Mouse (Mus musculus) ES-E14 (cell line): Measurements from ENCODE around the gene Rhd. TPM values are rescaled to one million over a fixed set of nuclear protein-coding genes. Genes with fewer than 3 reads are reported as not detected.

Experiments used
- DNase-seq: peaks from one replicate; pipeline ENCODE4 v3.0.0-alpha.2; 2013; ENCODE audit warnings: low read depth, low spot score
- H3K27ac ChIP-seq: 2 replicates; pipeline ENCODE4 v1.5.1; 2012; ENCODE audit warnings: low read depth, mild to moderate bottlenecking, low read length, moderate library complexity, mixed read lengths; ENCODE audit not compliant: poor library complexity, insufficient read depth, severe bottlenecking
- H3K36me3 ChIP-seq: 2 replicates; pipeline ENCODE4 v1.6.1; 2012; ENCODE audit warnings: mild to moderate bottlenecking, low read length, moderate library complexity, mixed read lengths; ENCODE audit not compliant: control insufficient read depth, poor library complexity, insufficient read depth, severe bottlenecking
- H3K4me1 ChIP-seq, 2 experiments: fragments of 150-350 bp in 1 of 2; sonication (generic) in 1 of 2; 2 replicates each; pipeline ENCODE4 v1.6.1; 2012; ENCODE audit warnings: low read length in 2 of 2, mild to moderate bottlenecking in 1 of 2, mixed read lengths in 1 of 2; ENCODE audit not compliant: control insufficient read depth in 2 of 2, insufficient read depth in 2 of 2, poor library complexity in 1 of 2
- H3K4me3 ChIP-seq, 2 experiments: fragments of 150-350 bp in 1 of 2; sonication (generic) in 1 of 2; 2 replicates each; pipeline ENCODE4 v1.5.1; 2012; ENCODE audit warnings: low read length in 2 of 2, low read depth in 1 of 2, mild to moderate bottlenecking in 1 of 2, mixed read lengths in 1 of 2; ENCODE audit not compliant: insufficient read depth in 1 of 2, poor library complexity in 1 of 2, severe bottlenecking in 1 of 2
- H3K9ac ChIP-seq: 2 replicates; pipeline ENCODE4 v1.6.1; 2012; ENCODE audit warnings: low read depth, mild to moderate bottlenecking, low read length, mixed read lengths; ENCODE audit not compliant: poor library complexity, insufficient read depth, severe bottlenecking
- H3K9me3 ChIP-seq: fragments of 150-350 bp; sonication (generic); 2 replicates; pipeline ENCODE4 v1.6.1; 2012; ENCODE audit warnings: low read depth, mild to moderate bottlenecking, low read length; ENCODE audit not compliant: control insufficient read depth, insufficient read depth
- CHD2 ChIP-seq: IDR thresholded peaks from 2 replicates; pipeline ENCODE4 v1.6.1; 2014; ENCODE audit warnings: mild to moderate bottlenecking, low read depth, low read length, inconsistent platforms
- HCFC1 ChIP-seq: IDR thresholded peaks from 2 replicates; pipeline ENCODE4 v1.6.1; 2012; ENCODE audit warnings: low read length, inconsistent platforms, borderline replicate concordance; ENCODE audit not compliant: insufficient read depth
- MAFK ChIP-seq: IDR thresholded peaks from 2 replicates; pipeline ENCODE4 v1.6.1; 2014; ENCODE audit warnings: mild to moderate bottlenecking, low read depth, low read length, inconsistent platforms; ENCODE audit not compliant: insufficient read depth
- ZC3H11A ChIP-seq: IDR thresholded peaks from 2 replicates; pipeline ENCODE4 v1.6.1; 2012; ENCODE audit warnings: low read depth, mild to moderate bottlenecking, inconsistent platforms, low read length, borderline replicate concordance
- ZNF384 ChIP-seq: IDR thresholded peaks from 2 replicates; pipeline ENCODE4 v1.6.1; 2012; ENCODE audit warnings: low read depth, low read length, inconsistent platforms
- in situ Hi-C, 2 experiments: fragments of 600-800 bp; cut with MboI; formaldehyde crosslinking; loops; one replicate each; pipeline ENCODE4 v1.15.1; 2025; ENCODE audit warnings: low sequenced_read_pairs in 2 of 2, inconsistent platforms in 1 of 2; ENCODE audit not compliant: unreplicated experiment in 2 of 2
- total RNA-seq: library from RNA; depleted of rRNA; stranded (reverse); fragments of 300-350 nt; gene quantifications from 2 replicates; pipeline ENCODE4 v1.2.3, GENCODE M21; 2012

The Rhd gene
- total RNA-seq, 1 experiment = 12.4 TPM

DNA sequence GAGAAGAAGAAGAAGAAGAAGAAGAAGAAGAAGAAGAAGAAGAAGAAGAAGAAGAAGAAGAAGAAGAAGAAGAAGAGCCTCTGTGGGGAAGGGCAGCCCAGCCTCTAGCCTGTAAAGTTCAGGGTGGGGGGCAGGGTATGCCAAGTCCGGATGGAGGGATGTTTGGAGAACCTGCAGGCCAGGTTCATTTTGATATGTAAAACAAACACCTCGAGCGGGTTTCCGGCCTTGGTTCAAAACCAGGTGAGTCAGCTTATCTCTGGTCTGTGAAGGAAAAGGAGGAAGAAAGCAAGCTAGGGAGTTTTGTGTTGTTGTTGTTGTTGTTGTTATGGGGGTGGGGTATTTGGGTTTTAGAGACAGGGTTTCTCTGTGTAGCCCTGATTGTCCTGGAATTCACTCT, 7.1 kb downstream of the Rhd start:
- peak overlapping the region; percentile 76; the same call in 1 of the 2 replicates for H3K27ac ChIP-seq
- H3K9me3 ChIP-seq = no peaks in the 10 kb centered on the region
- peaks cover 10 to 48% of the 10 kb centered on the region in 2 experiments; a peak in 3 of 4 replicates for H3K4me1 ChIP-seq
- H3K36me3 ChIP-seq = no peaks in the 10 kb centered on the region
- DNase-seq = no peak
- H3K4me3 ChIP-seq = no peak overlapping the region
- TF ChIP-seq ZNF384 = no peak
- 0 out of 2 replicates have a peak, but pooled peaks have one; percentile 43 for TF ChIP-seq MAFK
- in situ Hi-C loops = no loop called here
- H3K9ac ChIP-seq = no peak overlapping the region

DNA sequence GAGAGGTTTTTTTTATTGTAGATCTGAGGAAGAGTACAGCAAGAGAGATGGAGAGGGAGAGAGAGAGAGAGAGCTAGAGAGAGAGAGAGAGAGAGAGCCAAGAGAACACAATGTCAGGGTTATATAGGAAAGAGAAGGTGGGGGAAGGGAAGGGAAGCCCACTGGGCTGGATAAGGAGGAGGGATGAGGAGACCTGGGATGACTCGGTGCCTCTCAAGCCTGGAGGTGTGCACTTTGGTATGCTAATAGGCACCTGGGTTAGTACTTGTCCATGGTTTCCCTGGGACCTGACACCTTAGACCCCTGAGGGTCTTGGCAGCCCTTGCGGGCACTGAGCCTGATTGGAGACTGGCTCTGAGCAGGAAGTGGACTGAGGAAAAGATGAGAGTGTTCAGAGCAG, 7.6 kb downstream of the Rhd start:
- H3K4me1 ChIP-seq = peaks cover 10 to 48% of the 10 kb centered on the region in 2 experiments; a peak in 3 of 4 replicates
- no peak overlapping the region for H3K9ac ChIP-seq
- no peak for DNase-seq
- H3K4me3 ChIP-seq = no peak overlapping the region; a peak in 1 of 4 replicates
- no peak for TF ChIP-seq ZNF384
- in situ Hi-C loops = no loop called here
- H3K27ac ChIP-seq = peak overlapping the region; percentile 76
- no peaks in the 10 kb centered on the region for H3K36me3 ChIP-seq
- no peaks in the 10 kb centered on the region for H3K9me3 ChIP-seq

DNA sequence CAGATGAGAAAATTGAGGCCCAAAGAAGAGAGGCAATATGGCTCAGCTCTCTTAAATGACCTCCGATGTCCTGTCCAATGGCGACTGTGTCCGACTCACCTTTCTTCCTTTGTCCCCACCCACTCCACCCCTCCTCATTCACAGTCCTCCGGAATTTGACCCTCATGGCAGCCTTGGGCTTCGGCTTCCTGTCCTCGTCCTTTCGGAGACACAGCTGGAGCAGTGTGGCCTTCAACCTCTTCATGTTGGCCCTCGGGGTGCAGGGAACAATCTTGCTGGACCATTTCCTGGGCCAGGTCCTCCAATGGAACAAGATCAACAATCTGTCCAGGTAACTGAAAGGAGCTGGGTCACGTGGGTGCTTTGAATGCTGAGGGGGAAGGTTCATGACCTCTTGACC, 11.8 kb downstream of the Rhd start:
- Histone ChIP-seq H3K9ac (peak overlapping the region; percentile 51; the same call in 1 of the 2 replicates), H3K9me3 (no peaks in the 10 kb centered on the region), H3K4me3 (peak overlapping the region; percentile 19 to 44), H3K36me3 (no peaks in the 10 kb centered on the region), H3K4me1 (peaks cover 3 to 22% of the 10 kb centered on the region in 2 experiments; a peak in 3 of 4 replicates), H3K27ac (no peak overlapping the region; the same call in 1 of the 2 replicates)
- DNase-seq = no peak
- in situ Hi-C loops = no loop called here
- TF ChIP-seq MAFK (no peak), ZC3H11A (no peak), HCFC1 (no peak), ZNF384 (no peak), CHD2 (no peak)

DNA sequence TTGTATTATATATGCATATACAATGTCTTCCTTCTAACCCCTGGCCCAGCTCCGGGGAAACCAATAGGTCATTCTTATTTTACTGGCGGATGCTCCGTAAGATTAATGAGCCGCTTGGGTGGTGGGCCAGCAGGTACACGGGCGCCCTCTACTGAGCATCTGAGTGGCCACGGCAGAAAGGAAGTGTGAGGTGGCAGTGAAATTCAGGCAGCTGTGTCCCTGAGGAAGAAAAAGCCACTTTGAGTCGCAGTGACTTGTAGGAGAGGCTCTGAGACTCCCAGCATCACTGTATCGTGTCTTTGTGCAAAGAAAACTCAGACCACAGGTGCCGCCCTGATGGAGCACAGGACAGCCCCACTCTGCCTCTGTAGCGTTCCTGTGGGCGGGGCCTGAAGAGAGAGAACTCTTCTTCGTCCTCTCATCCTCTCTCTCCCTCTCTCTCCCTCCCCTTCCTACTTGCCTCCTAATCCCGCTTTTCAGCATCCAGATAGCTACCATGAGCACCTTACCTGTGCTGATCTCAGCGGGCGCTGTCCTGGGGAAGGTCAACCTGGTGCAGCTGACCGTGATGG, 15.2 kb downstream of the Rhd start:
- Histone ChIP-seq H3K27ac (no peak overlapping the region), H3K9me3 (no peaks in the 10 kb centered on the region), H3K4me1 (peaks cover 3 to 13% of the 10 kb centered on the region in 2 experiments; a peak in 3 of 4 replicates), H3K36me3 (no peaks in the 10 kb centered on the region), H3K4me3 (peak overlapping the region; percentile 46 to 53), H3K9ac (no peak overlapping the region)
- DNase-seq = peak; percentile 62
- TF ChIP-seq MAFK = no peak
- no peak for TF ChIP-seq HCFC1
- TF ChIP-seq ZC3H11A = no peak
- no peak for TF ChIP-seq CHD2
- no peak for TF ChIP-seq ZNF384
- in situ Hi-C loops = no loop called here

DNA sequence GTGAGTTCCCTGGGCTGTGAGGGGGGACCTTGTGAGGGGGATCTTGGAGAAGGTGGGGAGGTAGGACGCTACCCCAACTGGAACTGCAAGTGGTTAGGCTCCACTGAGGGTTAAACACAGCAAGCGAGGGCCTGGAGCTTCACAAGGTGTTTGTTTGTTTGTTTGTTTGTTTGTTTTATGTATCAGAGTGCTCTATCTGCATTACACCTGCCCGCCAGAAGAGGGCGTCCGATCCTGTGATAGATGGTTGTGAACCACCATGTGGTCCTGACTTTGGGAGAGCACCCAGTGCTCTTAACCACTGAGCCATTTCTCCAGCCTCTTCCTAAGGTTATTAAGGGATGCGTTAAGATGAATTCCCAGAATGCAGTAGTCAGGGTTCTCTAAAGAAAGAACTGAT, 15.7 kb downstream of the Rhd start:
- H3K27ac ChIP-seq = no peak overlapping the region
- in situ Hi-C loops = no loop called here
- H3K4me3 ChIP-seq = peak overlapping the region; percentile 46 to 53; a peak in 3 of 4 replicates
- H3K9me3 ChIP-seq = no peaks in the 10 kb centered on the region
- TF ChIP-seq CHD2 (no peak), HCFC1 (no peak), ZC3H11A (no peak), MAFK (no peak)
- peaks cover 3 to 10% of the 10 kb centered on the region in 2 experiments; a peak in 3 of 4 replicates for H3K4me1 ChIP-seq
- no peaks in the 10 kb centered on the region for H3K36me3 ChIP-seq
- no peak overlapping the region for H3K9ac ChIP-seq
- DNase-seq = peak; percentile 59
